Mouse (Mus musculus): ENCODE measurements around the gene Cfap74.

- TF ChIP-seq CTCF (IDR thresholded peaks at IDR 0.05; ENCODE audit: low read depth) (no peak), EP300 (IDR thresholded peaks at IDR 0.05; ENCODE audit: low read depth) (no peak)
These were observed 49.6 kb downstream of the Cfap74 start for GRCm38 (mm10) chr4:155458575-155458974.

Data from heart, postnatal 0 days (tissue).